Mouse (Mus musculus) layer of hippocampus, adult 2 months (tissue): ENCODE data around the gene Olfr588-ps1. TPM values are rescaled to one million over a fixed set of nuclear protein-coding genes. Genes with fewer than 3 reads are reported as not detected.
A peak's percentile ranks its signal among the peaks of the same experiment; 100 is the strongest.
"Not testable (repeated sequence)": the region's sequence is repeated elsewhere in the genome, so short reads cannot be mapped to it uniquely, and the experiment has no call there.

ENCODE experiments used
- DNase-seq, 2 experiments: peaks; one replicate each; pipeline ENCODE4 v3.0.0; 2022; ENCODE audit warnings: low spot score in 2 of 2
- H3K27ac ChIP-seq: fragments of 200-600 bp; 2 replicates; pipeline ENCODE4 v1.8.1; 2022
- H3K4me3 ChIP-seq: fragments of 200-600 bp; 2 replicates; pipeline ENCODE4 v1.8.1; 2022; ENCODE audit warnings: mild to moderate bottlenecking
- CTCF ChIP-seq: fragments of 200-600 bp; conservative IDR thresholded peaks from 2 replicates; pipeline ENCODE4 v1.8.1; 2022; ENCODE audit warnings: antibody characterized with exemption, mild to moderate bottlenecking, moderate library complexity
- long read RNA-seq, 2 experiments: library from polyadenylated mRNA; stranded (forward); transcript quantifications; one replicate each; pipeline ENCODE4 v2.0.0; 2021; ENCODE audit warnings: borderline mapping rate in 2 of 2
- total RNA-seq, 2 experiments: library from RNA; stranded (reverse); gene quantifications; 2 replicates each; pipeline ENCODE4 v1.2.3; 2021

The Olfr588-ps1 gene
- total RNA-seq = not detected
- long read RNA-seq, experiment 1 = 0 reads
- long read RNA-seq, experiment 2 = 0 reads

- DNase-seq = no peak
- H3K4me3 ChIP-seq = no peak within 1 kb of the TSS
- no peak for TF ChIP-seq CTCF
- H3K27ac ChIP-seq = no peak within 1 kb of the TSS
Measured at GRCm38 (mm10) chr7:103140579-103140978, at the start of gene Olfr588-ps1. TSS of gene Olfr588-ps1 (plus strand) at chr7:103140879.

DNA sequence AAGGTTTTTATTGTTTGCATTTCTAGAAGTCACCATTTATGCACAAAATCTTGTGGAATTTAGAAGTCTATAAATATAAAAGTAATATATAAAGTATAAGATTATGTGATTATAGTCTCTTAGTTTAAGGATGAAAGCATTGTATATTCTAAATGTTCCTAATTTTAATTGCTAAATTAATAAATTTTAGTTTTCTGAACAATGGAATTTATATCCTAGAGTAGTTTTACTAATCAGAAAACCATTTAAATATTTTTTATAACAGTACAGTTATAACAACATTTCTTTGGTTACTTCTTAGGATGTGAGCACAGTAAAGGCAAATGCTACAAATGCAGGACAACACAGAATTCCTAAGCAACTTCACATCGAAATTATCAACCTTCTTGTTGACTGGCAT is 43.3 kb upstream of the Olfr588-ps1 start, which contains the start of gene Olfr585:
TSS of gene Olfr585 (plus strand) at position 301 of the 400 bp plus-strand sequence.
- DNase-seq = no peak

DNA sequence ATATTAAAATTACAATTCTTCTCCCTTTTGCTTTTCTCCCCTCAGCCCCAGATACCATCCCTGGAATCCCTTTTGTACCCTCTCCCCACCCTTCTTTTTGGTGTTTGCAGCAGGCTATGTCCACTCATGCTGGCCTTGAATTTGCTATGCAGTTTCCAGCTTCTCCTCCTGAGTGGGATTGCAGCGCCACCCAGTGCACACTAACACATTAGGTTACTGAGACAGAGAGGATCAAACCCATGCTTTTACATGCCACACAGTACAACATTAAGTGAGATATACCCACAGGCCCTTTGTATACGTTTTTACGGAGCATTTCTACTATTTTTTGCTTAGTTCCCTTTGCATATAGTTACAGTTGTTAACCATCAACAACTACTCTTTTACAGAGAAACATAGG is 21.3 kb upstream of the Olfr588-ps1 start:
- no peak for DNase-seq
- H3K4me3 ChIP-seq = no peak overlapping the region
- no peak overlapping the region for H3K27ac ChIP-seq
- TF ChIP-seq CTCF = peak; percentile 11; the same call in 1 of the 2 replicates

More for the DNA sequence above, 43.3 kb upstream of the Olfr588-ps1 start, which contains the start of gene Olfr585:
- no peak within 1 kb of the TSS for H3K27ac ChIP-seq
- TF ChIP-seq CTCF = no peak
- H3K4me3 ChIP-seq = no peak within 1 kb of the TSS

DNA sequence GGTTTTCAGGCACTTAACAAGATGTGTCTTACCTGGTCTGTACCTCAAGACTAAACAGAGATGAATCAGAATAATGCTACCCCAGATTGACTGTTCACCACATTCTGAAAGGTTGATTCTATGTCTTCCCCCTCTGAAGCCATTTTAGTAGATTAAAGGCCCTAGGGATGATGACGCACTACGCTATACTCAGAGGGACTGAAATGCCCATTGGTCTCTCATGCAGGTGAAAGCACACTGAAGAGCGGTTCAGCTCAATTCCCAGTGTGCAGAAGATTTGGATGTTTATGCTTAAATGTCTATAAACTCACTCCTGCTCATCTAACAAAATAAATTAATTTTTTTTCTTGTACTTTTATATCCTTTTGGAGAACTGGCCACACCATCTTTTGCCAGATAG is 15.1 kb upstream of the Olfr588-ps1 start, which contains the start of gene Olfr586:
TSS of gene Olfr586 (minus strand) at position 101 of the 400 bp plus-strand sequence.
- no peak for DNase-seq
- Histone ChIP-seq H3K4me3 (no peak within 1 kb of the TSS), H3K27ac (no peak within 1 kb of the TSS)
- TF ChIP-seq CTCF = no peak

GRCm38 (mm10) chr7:103156256-103156655 is 15.6 kb downstream of the Olfr588-ps1 start, which contains the start of gene Olfr589:
TSS of gene Olfr589 (minus strand) at chr7:103156356.
- no peak within 1 kb of the TSS for H3K27ac ChIP-seq

DNA sequence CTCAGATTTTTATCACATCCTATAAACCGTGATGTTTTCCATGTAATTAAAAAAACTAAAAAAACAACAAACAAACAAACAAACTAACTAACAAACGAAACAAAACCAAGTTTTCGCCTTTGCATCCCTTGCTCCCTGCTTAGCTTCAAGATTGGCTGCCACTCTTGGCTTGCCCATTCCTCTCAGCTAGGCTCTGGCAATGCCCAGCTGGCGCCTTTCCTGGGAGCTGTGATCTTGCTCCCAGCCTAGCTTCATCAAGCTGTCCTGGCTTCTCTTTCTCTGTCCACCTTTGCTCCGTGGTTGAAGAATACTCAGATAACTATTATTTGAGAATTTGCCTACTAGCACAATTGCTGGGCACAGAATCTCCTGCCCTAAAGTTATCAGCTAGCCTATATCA is 29.0 kb downstream of the Olfr588-ps1 start:
- DNase-seq = no peak
- no peak overlapping the region for H3K27ac ChIP-seq
- no peak overlapping the region for H3K4me3 ChIP-seq
- TF ChIP-seq CTCF = no peak

More at GRCm38 (mm10) chr7:103156256-103156655, 15.6 kb downstream of the Olfr588-ps1 start, which contains the start of gene Olfr589:
- DNase-seq = no peak
- no peak within 1 kb of the TSS for H3K4me3 ChIP-seq
- TF ChIP-seq CTCF = no peak

DNA sequence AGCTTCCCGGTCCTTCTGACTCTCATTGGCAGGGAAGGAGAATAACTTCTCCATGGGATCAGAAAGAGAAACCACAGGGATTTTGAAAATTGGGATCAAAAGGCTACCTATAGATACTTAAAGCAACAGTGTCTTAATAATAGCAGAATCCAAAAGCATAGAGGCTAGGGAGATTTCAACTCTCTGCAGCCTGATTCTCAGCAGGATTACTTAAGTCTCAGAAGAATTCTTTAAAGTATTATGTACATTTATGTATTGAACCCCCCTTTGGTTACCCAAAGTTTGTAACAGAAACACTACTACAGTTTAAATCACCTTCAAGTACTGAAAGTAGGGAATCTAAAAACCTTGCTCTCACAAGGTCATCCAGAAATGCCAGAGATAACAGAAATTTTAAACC is 37.6 kb downstream of the Olfr588-ps1 start, which contains the start of gene Olfr591:
TSS of gene Olfr591 (minus strand) at position 101 of the 400 bp plus-strand sequence.
- TF ChIP-seq CTCF = no peak
- DNase-seq = no peak
- H3K27ac ChIP-seq = no peak within 1 kb of the TSS

DNA sequence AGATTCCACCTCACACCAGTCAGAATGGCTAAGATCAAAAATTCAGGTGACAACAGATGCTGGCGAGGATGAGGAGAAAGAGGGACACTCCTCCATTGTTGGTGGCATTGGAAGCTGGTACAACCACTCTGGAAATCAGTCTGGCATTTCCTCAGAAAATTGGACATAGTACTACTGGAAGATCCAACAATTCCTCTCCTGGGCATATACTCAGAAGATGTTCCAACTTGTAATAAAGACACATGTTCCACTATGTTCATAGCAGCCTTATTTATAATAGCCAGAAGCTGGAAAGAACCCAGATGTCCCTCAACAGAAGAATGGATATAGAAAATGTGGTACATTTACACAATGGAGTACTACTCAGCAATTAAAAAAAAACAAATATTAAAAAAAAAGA is 43.8 kb downstream of the Olfr588-ps1 start, which contains the start of gene Olfr592:
TSS of gene Olfr592 (plus strand) at position 301 of the 400 bp plus-strand sequence.
- not testable (repeated sequence) for DNase-seq, H3K4me3 ChIP-seq, H3K27ac ChIP-seq

More for the DNA sequence above, 37.6 kb downstream of the Olfr588-ps1 start, which contains the start of gene Olfr591:
- no peak within 1 kb of the TSS for H3K4me3 ChIP-seq

Other genes starting within 250 kb of the Olfr588-ps1 start
- not detected for gene Olfr569, start 250.0 kb upstream of the Olfr588-ps1 start, total RNA-seq
- not detected for gene Olfr570, start 246.3 kb upstream of the Olfr588-ps1 start, total RNA-seq
- not detected for gene Olfr571, start 223.3 kb upstream of the Olfr588-ps1 start, total RNA-seq
- not detected for gene Olfr572, start 216.5 kb upstream of the Olfr588-ps1 start, total RNA-seq
- gene Olfr573-ps1, start 198.3 kb upstream of the Olfr588-ps1 start, total RNA-seq = not detected
- gene Olfr574, start 192.4 kb upstream of the Olfr588-ps1 start, total RNA-seq = not detected
- not detected for gene Olfr575, start 182.1 kb upstream of the Olfr588-ps1 start, total RNA-seq
- gene Olfr576, start 178.2 kb upstream of the Olfr588-ps1 start, total RNA-seq = not detected
- gene Olfr577, start 164.9 kb upstream of the Olfr588-ps1 start, total RNA-seq = not detected
- not detected for gene Olfr578, start 151.6 kb upstream of the Olfr588-ps1 start, total RNA-seq
- gene Olfr582, start 102.9 kb upstream of the Olfr588-ps1 start, total RNA-seq = not detected
- gene Olfr583, start 89.6 kb upstream of the Olfr588-ps1 start, total RNA-seq = not detected
- not detected for gene Olfr584, start 59.0 kb upstream of the Olfr588-ps1 start, total RNA-seq
- gene Olfr585, start 43.2 kb upstream of the Olfr588-ps1 start, total RNA-seq = not detected
- not detected for gene Olfr586, start 15.2 kb upstream of the Olfr588-ps1 start, total RNA-seq
- gene Olfr589, start 15.5 kb downstream of the Olfr588-ps1 start, total RNA-seq = not detected
- gene Olfr591, start 37.5 kb downstream of the Olfr588-ps1 start, total RNA-seq = not detected
- gene Olfr592, start 43.9 kb downstream of the Olfr588-ps1 start, total RNA-seq = not detected
- gene Olfr593, start 71.0 kb downstream of the Olfr588-ps1 start, total RNA-seq = not detected
- gene Olfr594, start 76.1 kb downstream of the Olfr588-ps1 start, total RNA-seq = not detected
- not detected for gene Usp17ld, start 111.6 kb downstream of the Olfr588-ps1 start, total RNA-seq
- gene Olfr596, start 164.8 kb downstream of the Olfr588-ps1 start, total RNA-seq = not detected
- gene Olfr597, start 175.4 kb downstream of the Olfr588-ps1 start, total RNA-seq = not detected
- not detected for gene Olfr598, start 182.7 kb downstream of the Olfr588-ps1 start, total RNA-seq
- not detected for gene Olfr599, start 195.0 kb downstream of the Olfr588-ps1 start, total RNA-seq
- gene Olfr600, start 208.8 kb downstream of the Olfr588-ps1 start, total RNA-seq = not detected
- gene Olfr601, start 221.8 kb downstream of the Olfr588-ps1 start, total RNA-seq = not detected
- not detected for gene Olfr603, start 245.3 kb downstream of the Olfr588-ps1 start, total RNA-seq